Mouse (Mus musculus) thymus, adult 2 months (tissue): ENCODE data around the gene Psmg4. TPM values are rescaled to one million over a fixed set of nuclear protein-coding genes. Genes with fewer than 3 reads are reported as not detected.

Experiments
- DNase-seq: peaks from one replicate; pipeline ENCODE4 v3.0.0; 2021
- H3K27ac ChIP-seq: fragments of 200-500 bp; 2 replicates; pipeline ENCODE4 v1.5.1; 2012; ENCODE audit warnings: low read length, control low read depth; ENCODE audit not compliant: control insufficient read depth, insufficient read depth
- H3K27me3 ChIP-seq: fragments of 200-500 bp; 2 replicates; pipeline ENCODE4 v1.6.1; 2012; ENCODE audit warnings: mild to moderate bottlenecking, low read length, moderate library complexity, mixed read lengths; ENCODE audit not compliant: control insufficient read depth, insufficient read depth
- H3K36me3 ChIP-seq: fragments of 200-500 bp; 2 replicates; pipeline ENCODE4 v1.6.1; 2012; ENCODE audit warnings: mild to moderate bottlenecking, low read length, moderate library complexity; ENCODE audit not compliant: control insufficient read depth, insufficient read depth
- H3K4me1 ChIP-seq: fragments of 200-500 bp; replicated peaks from 2 replicates; pipeline ENCODE4 v1.6.1; 2012; ENCODE audit warnings: low read length; ENCODE audit not compliant: control insufficient read depth, insufficient read depth
- H3K4me3 ChIP-seq: fragments of 200-500 bp; 2 replicates; pipeline ENCODE4 v1.5.1; 2012; ENCODE audit warnings: mild to moderate bottlenecking, low read length, control low read depth, moderate library complexity; ENCODE audit not compliant: control insufficient read depth, insufficient read depth
- CTCF ChIP-seq: fragments of 200-500 bp; IDR thresholded peaks from 2 replicates; pipeline ENCODE4 v1.5.1; 2012; ENCODE audit warnings: mild to moderate bottlenecking, control low read depth, low read length, moderate library complexity, borderline replicate concordance; ENCODE audit not compliant: control insufficient read depth, poor library complexity, insufficient read depth; ENCODE audit errors: extremely low read depth
- POLR2A ChIP-seq: fragments of 200-500 bp; IDR thresholded peaks from 2 replicates; pipeline ENCODE4 v1.6.1; 2012; ENCODE audit warnings: mild to moderate bottlenecking, low read length, control low read depth, moderate library complexity; ENCODE audit not compliant: control insufficient read depth, poor library complexity, insufficient read depth; ENCODE audit errors: extremely low read depth
- WGBS: fragments of 180-500 bp; shearing (Covaris S2); methylation state at CpG from one replicate; pipeline ENCODE4 v1.1.7; 2018; 5-methylcytosine and 5-hydroxymethylcytosine counted together
- polyA plus RNA-seq: library from polyadenylated mRNA; depleted of rRNA; stranded (reverse); fragments of >200 nt; gene quantifications from 2 replicates; pipeline ENCODE4 v1.2.3, GENCODE M21; 2012

Psmg4 gene
- polyA plus RNA-seq, 1 experiment, result 275 TPM

DNA sequence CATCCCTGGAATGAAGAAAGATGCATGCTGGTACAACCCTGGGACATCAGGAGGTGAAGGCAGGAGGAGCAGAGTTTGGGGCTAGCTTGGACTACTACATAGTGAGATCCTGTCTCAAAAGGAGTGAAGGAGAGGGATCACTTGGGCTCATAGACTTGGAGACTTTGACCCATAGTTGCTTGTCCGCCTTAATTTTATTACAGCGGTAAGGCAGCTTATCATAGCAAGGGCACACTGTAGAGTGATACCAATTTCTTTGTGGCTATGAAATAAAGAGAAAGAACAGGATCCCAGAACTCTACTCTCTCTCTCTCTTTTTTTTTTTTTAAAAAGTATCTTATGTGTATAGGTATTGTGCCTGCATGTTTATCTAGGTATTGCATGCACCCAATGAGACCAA is 42.2 kb upstream of the Psmg4 start:
- no peak for TF ChIP-seq CTCF
- no peak for TF ChIP-seq POLR2A
- no peak overlapping the region for H3K4me3 ChIP-seq
- no peaks in the 10 kb centered on the region; the same call in 1 of the 2 replicates for H3K36me3 ChIP-seq
- peaks cover 36% of the 10 kb centered on the region for H3K4me1 ChIP-seq
- no peaks in the 10 kb centered on the region for H3K27me3 ChIP-seq
- 97% methylated on average over 2 of the region's 2 CpGs for WGBS
- DNase-seq, result no peak
- peak overlapping the region; percentile 38; the same call in 1 of the 2 replicates for H3K27ac ChIP-seq

- no peak for DNase-seq
- Histone ChIP-seq H3K4me1 (peaks cover 34% of the 10 kb centered on the region), H3K4me3 (no peak overlapping the region), H3K27ac (peak overlapping the region; percentile 41; the same call in 1 of the 2 replicates), H3K36me3 (no peaks in the 10 kb centered on the region; the same call in 1 of the 2 replicates), H3K27me3 (no peaks in the 10 kb centered on the region)
- WGBS, result 70% methylated on average over 4 of the region's 4 CpGs
- no peak for TF ChIP-seq POLR2A
- no peak for TF ChIP-seq CTCF
These were observed 37.1 kb upstream of the Psmg4 start for GRCm38 (mm10) chr13:34125711-34126110.

- Histone ChIP-seq H3K4me1 (peaks cover 45% of the 10 kb centered on the region), H3K36me3 (no peaks in the 10 kb centered on the region), H3K27ac (peak overlapping the region; percentile 40; the same call in 1 of the 2 replicates), H3K27me3 (no peaks in the 10 kb centered on the region), H3K4me3 (peak overlapping the region; percentile 31)
- 90% methylated on average over 9 of the region's 9 CpGs for WGBS
- DNase-seq, result no peak
- TF ChIP-seq CTCF, result no peak
- TF ChIP-seq POLR2A, result no peak
These were observed 34.3 kb upstream of the Psmg4 start for GRCm38 (mm10) chr13:34128276-34129114.

DNA sequence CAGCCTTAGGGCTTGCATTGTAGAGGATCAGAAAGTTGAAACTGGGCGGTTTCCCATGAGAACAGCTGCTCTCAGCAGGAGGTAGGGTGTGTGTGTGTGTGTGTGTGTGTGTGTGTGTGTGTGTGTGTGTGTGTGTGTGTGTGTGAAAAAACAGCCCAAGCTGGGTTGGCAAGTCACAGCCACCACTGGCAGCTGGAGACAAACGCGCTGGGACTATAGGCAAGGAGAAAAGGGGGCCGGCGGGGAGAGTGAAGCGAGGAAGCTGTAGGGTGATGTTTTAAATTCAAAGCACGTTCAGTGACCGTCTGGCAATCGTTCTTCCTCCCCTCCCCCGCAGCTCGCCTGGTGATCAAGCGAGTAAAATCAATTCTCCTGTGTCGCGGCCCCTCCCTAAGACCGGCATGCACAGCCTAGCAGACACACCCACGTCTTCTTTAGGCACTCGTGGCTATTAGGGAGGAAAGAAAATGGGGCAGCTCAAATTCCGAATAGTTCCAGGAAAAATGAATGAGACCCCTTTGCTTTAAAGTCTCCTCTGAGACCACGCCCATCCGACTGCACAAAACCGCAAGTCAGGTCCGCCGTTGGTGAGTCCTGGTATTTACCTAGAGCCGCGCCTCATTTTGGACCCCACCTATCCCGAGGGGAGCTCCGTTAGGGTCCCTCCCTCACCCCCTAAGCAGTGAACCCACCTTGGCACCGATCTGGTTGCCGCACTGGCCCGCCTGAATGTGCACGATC is 33.1 kb upstream of the Psmg4 start:
- no peaks in the 10 kb centered on the region for H3K27me3 ChIP-seq
- 0% methylated on average over 31 of the region's 31 CpGs for WGBS
- peak overlapping the region; percentile 54 for H3K4me3 ChIP-seq
- no peaks in the 10 kb centered on the region for H3K36me3 ChIP-seq
- peak overlapping the region; percentile 4 for H3K27ac ChIP-seq
- H3K4me1 ChIP-seq, result peaks cover 45% of the 10 kb centered on the region
- DNase-seq, result peak; percentile 35
- no peak for TF ChIP-seq POLR2A
- TF ChIP-seq CTCF, result no peak

- peak; percentile 68 for DNase-seq
- H3K27ac ChIP-seq, result peak within 1 kb of the TSS; percentile 57
These were observed 32.5 kb upstream of the Psmg4 start, which contains the start of gene Tubb2b for GRCm38 (mm10) chr13:34130226-34130731. Gene Tubb2b, minus strand, starts transcription at chr13:34130466.

DNA sequence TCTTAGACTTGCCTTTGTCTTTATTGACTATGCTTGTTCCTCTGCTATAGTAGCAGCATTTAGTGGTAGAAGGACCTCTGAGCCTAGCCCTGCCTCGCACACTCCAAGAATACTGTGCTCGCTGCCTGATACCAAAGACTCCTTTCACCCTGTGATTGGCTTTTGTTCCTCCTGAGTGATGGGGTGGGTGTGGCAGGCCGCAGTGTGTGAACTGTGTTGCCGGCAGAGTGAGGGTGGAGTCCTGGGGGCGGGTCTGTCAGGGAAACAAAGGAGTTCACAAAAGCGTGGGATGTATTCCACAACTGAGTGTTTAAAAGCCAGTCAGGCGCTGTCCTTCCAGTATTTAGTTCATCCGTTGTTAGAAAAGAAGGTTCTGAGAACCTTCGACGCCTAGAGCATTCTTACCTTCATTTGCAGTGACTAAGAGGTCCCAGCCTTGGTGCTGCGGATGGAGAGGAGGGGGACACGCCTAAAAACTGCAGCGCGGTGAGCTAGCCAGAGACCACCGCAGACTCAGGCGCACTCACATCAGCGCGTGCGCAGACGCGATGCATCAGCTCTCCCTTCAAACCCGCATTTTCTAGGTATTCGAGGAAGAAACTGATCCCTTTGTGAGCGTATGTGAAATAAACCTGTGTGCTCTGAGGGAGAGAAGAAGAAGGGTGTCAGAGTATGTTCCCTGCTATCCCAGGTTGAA is 31.6 kb upstream of the Psmg4 start:
- Histone ChIP-seq H3K27me3 (no peaks in the 10 kb centered on the region), H3K36me3 (no peaks in the 10 kb centered on the region), H3K27ac (peak overlapping the region; percentile 57), H3K4me3 (peak overlapping the region; percentile 40), H3K4me1 (peaks cover 40% of the 10 kb centered on the region)
- 2% methylated on average over 24 of the region's 24 CpGs for WGBS
- 0 out of 2 replicates have a peak, but pooled peaks have one; percentile 25 for TF ChIP-seq POLR2A
- TF ChIP-seq CTCF, result no peak
- peak; percentile 69 for DNase-seq

More at GRCm38 (mm10) chr13:34130226-34130731, 32.5 kb upstream of the Psmg4 start, which contains the start of gene Tubb2b:
- Histone ChIP-seq H3K4me1 (peaks cover 45% of the 10 kb centered on the region), H3K4me3 (peak within 1 kb of the TSS; percentile 54), H3K36me3 (no peaks in the 10 kb centered on the region), H3K27me3 (no peaks in the 10 kb centered on the region)
- peak; percentile 63 for TF ChIP-seq POLR2A
- TF ChIP-seq CTCF, result no peak; the same call in 1 of the 2 replicates
- WGBS, result under 1% methylated on average over 26 of the region's 26 CpGs
